Mouse (Mus musculus) brain, embryonic 14.5 days (tissue): ENCODE data around the gene Vamp1.

Source experiments
- CTCF ChIP-seq: fragments of 200-500 bp; IDR thresholded peaks from 2 replicates; pipeline ENCODE4 v1.5.1; 2012; ENCODE audit warnings: inconsistent platforms, mild to moderate bottlenecking, moderate library complexity, borderline replicate concordance; ENCODE audit not compliant: insufficient read depth, insufficient read length; ENCODE audit errors: extremely low read depth
- POLR2A ChIP-seq: fragments of 200-500 bp; IDR thresholded peaks from 2 replicates; pipeline ENCODE4 v1.6.1; 2012; ENCODE audit warnings: mild to moderate bottlenecking, inconsistent platforms, borderline replicate concordance; ENCODE audit not compliant: poor library complexity, insufficient read depth, insufficient read length, severe bottlenecking; ENCODE audit errors: extremely low read depth

GRCm38 (mm10) chr6:125192016-125192714, 23.2 kb upstream of the Vamp1 start:
- no peak for TF ChIP-seq CTCF
- TF ChIP-seq POLR2A, result no peak
